Mouse (Mus musculus): Measurements from ENCODE around the gene Ppp4r3b. TPM values are rescaled to one million over a fixed set of nuclear protein-coding genes. Genes with fewer than 3 reads are reported as not detected.

Gene Ppp4r3b
- polyA plus RNA-seq (2014; fragmentation: Illumina TruSeq; extraction: RNeasy Lipid Tissue Mini Kit (QIAGEN cat#74804); ENCODE audit: low read depth, low replicate concordance), result 55.7 TPM

DNA sequence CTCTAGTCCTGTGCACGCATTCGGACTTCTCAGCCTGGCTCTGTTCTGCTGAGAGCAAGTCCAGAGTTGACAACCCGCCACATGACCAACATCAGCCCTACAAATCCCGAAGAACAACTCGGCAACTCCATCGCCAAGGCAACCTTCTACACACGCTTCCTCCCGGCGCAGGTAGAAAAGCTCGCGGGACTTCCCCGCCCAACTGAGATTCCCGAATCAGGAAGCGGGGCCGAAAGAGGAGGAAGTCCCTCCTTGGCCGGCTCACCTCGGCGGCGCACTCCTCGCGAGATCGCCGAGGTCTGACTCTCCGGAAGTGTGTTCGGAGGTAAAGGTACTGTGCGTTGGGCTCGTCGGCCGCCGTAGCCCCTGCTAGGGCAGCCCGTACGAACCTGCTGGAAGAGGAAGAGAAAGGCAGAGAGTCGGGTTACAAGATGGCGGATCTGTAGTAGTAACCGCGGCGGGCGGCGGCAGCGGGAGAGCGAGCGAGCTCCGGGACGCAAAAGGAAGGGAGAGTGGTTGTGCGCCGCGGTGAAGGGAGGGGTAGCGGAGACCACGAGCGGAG is at the start of gene Ppp4r3b:
Ppp4r3b (plus strand) TSS at position 328 of the 562 bp plus-strand sequence.

DNA sequence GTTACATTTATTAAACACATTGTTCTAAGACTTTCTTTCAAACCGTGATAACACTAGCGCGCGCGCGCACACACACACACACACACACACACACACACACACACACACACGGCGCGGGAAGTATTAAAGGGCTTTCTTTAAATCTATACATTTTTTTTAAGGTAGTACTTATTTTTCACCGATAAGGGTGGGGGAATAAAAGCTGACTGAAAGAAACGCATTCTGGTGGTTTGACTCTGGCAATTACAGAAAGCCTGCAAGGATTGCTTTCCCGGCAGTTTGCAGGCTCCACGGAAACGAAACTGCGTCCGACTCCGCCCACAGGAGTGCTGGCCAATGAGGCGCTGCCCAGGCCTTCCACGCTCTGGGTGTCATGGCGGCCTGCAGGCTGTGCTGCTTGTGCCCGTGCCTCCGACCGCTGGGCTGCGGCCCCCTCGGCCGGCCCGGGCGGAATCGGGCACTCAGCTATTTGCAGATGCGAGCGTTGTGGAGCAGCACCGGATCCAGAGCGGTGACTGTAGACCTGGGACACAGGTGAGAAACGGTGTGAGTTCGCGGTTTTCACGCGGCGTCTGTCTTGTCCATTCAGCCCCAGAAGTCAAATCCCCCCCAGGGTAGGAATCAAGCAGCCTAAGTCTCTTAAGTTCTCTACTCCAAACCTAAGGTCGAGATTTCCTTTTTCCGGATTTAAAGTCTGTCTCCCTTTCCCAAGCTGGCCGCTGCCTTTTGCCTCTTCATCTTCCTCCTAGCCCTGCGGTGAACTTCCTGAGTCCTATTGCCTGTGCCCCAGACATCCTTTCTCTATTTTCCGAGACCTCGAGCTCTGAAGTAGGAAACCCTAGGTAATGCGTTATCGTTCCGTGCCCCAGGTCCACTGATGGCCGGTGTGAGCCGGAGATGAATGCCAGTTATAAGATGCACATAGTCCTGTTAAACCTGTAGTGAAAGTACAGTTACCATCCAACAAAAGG is 42.0 kb upstream of the Ppp4r3b start, which contains the start of gene Pnpt1:
Pnpt1 (plus strand) TSS at position 360 of the 971 bp plus-strand sequence.

DNA sequence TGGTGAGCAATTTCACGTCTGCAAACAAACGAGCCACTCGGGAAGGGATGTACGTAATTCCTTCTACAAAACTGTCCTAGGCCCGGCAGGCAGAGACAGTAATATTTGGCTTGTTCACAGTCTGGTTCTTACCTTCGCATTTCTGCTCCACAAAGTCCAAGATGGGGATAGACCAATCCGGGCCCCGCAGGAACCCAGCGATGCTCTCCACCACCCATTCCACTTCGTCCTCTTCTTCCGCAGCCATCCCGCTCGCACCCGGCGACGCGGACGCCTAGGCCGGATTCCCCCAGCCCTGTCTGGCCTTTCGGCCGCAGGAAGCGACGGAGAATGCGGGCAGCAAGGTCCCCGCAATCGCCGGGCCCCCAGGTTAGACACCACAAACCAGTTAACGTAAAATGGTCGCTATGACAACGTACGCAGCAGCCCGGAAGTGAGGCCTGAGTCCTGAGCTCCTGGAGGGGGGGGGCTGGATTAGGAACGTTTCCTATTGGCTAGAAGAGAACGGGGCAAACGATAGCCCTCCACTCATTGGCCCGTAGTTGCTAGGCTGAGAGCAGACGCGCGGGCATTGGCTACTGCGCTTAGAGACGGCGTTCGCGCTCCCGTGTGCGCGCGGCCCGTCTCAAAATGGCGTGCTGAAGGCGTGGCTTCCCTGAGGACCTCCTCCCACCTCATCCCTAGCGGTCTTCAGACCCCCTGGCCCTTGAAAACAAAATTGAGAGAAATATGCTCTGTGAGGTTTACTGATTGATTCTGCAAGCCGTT is 74.4 kb downstream of the Ppp4r3b start, which contains the start of gene Cfap36:
Cfap36 (minus strand) TSS at position 527 of the 768 bp plus-strand sequence.

Other genes starting within 250 kb of the Ppp4r3b start
- 63.0 TPM for gene Pnpt1, start 42.1 kb upstream of the Ppp4r3b start, polyA plus RNA-seq (2014; fragmentation: Illumina TruSeq; extraction: RNeasy Lipid Tissue Mini Kit (QIAGEN cat#74804); ENCODE audit: low read depth, low replicate concordance)
- gene Cfap36, start 74.5 kb downstream of the Ppp4r3b start, polyA plus RNA-seq (2014; fragmentation: Illumina TruSeq; extraction: RNeasy Lipid Tissue Mini Kit (QIAGEN cat#74804); ENCODE audit: low read depth, low replicate concordance), result 47.2 TPM
- gene Ccdc88a, start 200.8 kb downstream of the Ppp4r3b start, polyA plus RNA-seq (2014; fragmentation: Illumina TruSeq; extraction: RNeasy Lipid Tissue Mini Kit (QIAGEN cat#74804); ENCODE audit: low read depth, low replicate concordance), result 0.90 TPM

All from liver, adult 10 weeks (tissue).